Mouse (Mus musculus) left cerebral cortex, postnatal 10 days (tissue): ENCODE data around the gene A630095N17Rik. TPM values are rescaled to one million over a fixed set of nuclear protein-coding genes. Genes with fewer than 3 reads are reported as not detected.

Source experiments
- DNase-seq, 2 experiments: peaks; one replicate each; pipeline ENCODE4 v3.0.0; 2021 to 2022; ENCODE audit warnings: low spot score in 2 of 2, mixed read lengths in 1 of 2; ENCODE audit errors: extremely low spot score in 1 of 2
- intact Hi-C: fragments of 180-260 bp; cut with DNase I; formaldehyde crosslinking; loops from one replicate; pipeline ENCODE4 v1.15.1; 2025
- microRNA-seq: library from miRNA; unstranded; fragments of <30 nt; microRNA quantifications from one replicate; pipeline ENCODE4 v1.2.0, GENCODE M21; 2022
- total RNA-seq, 2 experiments: library from RNA; stranded (reverse); gene quantifications; 2 replicates each; pipeline ENCODE4 v1.2.3; 2021

Gene A630095N17Rik
- total RNA-seq, 2 experiments from 2014 or later = not detected

DNA sequence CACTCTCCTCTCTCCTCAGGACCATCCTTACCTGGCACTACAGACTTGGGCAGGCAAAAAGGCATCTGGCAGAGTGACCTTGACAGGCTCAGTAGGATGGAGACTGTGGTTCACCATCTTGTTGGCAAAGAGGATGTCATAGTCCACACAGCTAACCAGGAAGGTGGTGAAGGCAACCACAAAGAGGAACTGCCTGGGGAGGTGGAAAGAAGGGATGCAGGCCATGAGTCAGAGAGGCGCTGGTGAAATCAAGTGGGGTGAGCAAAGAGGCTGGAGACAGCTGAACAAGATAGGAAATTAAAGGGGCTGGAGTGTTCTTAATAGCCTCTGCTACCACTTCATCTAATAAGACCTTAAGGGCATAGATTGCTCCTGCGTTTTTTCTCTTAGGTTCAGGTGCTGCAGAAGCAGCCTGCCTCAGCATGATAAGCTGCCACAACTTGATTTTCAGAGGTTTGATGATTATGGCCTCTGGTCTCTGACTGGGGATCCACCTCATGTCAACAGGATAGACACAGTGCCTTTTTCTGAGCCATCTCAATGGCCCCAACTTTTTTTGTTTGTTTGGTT lies 43.9 kb downstream of the A630095N17Rik start:
- intact Hi-C loops = no loop called here

DNA sequence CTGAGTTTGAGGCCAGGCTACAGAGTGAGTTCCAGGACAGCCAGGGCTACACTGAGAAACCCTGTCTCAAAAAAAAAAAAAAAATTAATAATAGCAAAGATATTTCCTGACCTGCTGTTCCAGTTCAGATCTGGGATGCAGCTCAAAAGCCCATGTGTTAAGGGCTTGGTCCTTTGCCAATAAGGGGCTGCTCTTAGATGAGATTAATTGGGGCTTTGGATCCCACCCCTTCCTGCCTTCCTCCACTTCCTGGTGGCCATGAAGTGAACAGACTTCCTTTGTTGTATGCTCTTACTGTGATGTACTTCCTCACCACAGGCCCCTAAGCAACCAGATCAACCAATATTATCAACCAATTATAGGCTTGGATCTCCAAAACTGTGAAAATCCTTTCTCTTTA lies 44.8 kb downstream of the A630095N17Rik start:
- intact Hi-C loops = no loop called here
- DNase-seq = no peak

More for the DNA sequence above, 43.9 kb downstream of the A630095N17Rik start:
- DNase-seq = no peak

DNA sequence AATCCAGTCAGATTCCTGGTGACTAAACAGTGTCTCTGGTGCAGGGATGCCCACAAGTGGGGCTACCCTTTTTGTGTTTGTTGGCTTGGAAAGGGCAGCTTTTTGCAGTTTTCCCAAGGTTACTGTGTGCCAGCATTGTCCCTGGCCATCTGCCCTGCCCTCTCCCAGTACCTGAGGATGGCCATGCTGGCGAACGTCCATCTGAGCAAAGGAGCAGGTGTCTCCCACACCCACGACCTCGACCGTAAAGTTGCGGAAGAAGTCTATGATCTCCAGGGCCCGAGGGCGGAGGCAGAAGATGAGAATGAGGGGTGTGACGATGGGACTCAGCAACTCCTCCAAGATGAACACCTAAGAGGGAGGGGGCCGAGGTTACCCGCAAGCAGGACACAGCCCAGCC lies 46.4 kb downstream of the A630095N17Rik start:
- peak in 1 of 2 experiments; percentile 50 for DNase-seq
- intact Hi-C loops = no loop called here

DNA sequence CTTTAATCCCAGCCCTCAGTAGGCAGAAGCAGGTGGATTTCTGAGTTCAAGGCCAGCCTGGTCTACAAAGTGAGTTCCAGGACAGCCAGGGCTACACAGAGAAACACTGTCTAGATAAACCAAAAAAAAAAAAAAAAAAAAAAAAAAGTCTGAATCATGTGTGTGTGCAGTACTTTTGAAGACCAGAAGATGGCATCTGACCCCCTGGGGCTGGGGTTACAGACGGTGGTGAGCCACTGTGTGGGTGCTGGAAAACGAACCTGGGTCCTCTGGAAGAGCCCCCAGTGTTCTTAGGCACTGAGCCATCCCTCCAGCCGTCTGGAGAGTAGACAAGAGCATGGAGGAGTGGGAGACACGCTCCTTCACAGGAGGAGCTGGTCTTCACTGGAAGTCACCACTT lies 49.7 kb downstream of the A630095N17Rik start:
- intact Hi-C loops = no loop called here
- DNase-seq = peak in 1 of 2 experiments; percentile 40

DNA sequence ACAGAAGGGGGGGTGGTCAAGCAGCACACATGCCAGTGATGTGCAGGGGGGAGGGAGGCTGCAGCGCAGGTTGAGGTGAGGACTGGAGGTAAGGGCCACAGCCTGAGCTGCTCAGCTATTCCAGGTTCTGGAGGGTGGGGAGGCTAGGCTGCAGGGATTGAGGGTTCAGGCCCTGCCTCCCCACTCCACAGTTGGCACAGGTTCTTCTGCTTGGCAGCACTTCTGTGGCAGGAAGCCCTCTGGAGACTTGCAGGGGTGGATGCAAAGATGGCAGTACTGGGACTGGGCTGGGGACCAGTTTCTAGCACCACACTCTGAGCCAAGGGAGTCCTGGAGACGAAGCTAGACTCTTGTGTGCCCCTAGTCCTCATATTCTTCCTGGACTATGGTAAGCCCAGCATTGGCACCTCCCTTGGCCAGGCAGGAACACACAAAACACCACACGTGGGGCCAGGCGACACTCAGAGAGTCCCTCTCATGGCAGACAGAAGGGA lies 50.5 kb downstream of the A630095N17Rik start:
- no peak for DNase-seq
- intact Hi-C loops = no loop called here

DNA sequence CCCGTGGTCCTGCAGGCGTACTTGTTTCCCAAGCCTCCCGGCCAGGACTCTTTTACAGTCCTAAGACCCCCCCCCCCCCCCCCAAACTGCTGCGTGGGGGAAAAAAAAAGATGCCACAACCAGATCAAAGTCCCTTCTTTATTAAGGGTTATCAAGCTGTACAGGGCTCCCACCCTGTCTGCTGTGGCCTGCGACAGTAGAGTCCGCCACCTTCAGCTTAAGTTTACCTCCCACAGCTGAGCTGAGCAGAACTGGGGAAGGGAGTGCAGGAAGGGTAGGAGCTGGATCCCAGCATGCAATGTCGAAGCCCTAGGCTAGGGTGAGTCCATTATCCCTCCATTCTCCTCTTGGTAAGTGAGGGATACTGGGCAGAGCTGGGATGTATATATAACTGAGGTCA lies 51.2 kb downstream of the A630095N17Rik start:
- DNase-seq = no peak

DNA sequence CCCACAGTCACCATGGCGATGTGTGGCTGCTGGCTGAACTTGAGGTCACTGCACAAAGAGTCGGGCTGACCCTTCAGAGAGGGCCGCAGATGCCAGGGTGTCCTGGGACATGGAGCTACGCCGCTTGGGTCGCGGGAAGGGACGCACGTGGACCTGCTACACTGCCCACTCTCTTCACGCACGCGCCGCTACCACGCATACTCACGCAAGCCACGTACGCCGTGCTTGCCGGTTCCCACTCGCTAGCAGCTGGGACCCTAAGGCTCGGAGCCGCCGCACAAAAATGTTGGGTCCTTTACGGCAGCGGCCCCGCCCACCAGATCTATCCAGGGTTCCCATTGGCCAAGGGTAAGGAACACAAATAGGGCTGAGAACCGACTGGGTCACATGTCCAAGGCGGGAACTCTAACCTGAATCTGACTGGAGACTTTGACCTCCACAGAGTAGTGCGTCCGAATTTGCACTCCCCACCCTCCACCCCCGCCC lies 51.8 kb downstream of the A630095N17Rik start, which contains the start of gene Abcb6:
Gene Abcb6, minus strand, starts transcription at position 288 of the 486 bp plus-strand sequence.
- intact Hi-C loops = no loop called here

More for the DNA sequence above, 51.2 kb downstream of the A630095N17Rik start:
- intact Hi-C loops = no loop called here

DNA sequence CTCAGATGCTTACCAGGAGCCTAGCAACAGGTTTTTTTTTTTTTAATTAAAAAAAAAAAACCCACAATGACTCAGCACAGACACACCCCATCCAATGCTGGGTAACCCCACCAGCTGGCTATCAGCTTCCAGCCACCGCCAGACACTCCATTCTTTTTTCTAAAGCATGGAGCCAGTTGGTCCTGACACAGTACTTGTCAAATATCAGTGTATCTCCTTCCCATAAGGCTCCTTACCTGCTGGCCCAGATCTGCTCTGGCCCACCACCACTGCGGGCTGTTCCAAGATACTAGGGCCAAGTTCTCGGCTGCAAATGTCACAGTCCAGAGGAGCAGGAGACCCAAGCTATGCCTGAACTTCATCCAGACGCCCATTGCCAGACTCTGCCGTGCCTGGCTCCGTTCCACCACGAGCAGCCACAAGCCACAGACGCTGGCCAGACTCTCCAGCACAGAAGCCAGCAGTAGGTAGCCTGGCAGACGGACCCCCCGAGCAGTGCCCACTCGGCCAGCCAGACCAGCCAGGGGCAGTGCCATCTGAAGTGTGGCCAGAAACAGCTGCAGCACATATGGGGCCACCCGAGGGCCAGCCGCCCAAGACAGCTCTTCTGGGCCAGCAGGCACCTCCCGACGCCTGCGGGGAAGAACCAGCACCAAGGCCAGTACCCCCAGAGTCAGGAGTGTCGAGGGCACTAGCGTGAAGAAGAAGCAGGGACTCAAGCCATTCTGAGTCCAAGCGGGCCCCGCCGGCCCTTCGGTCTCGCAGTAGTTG lies 52.4 kb downstream of the A630095N17Rik start:
- intact Hi-C loops = no loop called here
- peak; percentile 54 to 65 for DNase-seq

More for the DNA sequence above, 51.8 kb downstream of the A630095N17Rik start, which contains the start of gene Abcb6:
- peak; percentile 95 for DNase-seq

Small RNA genes lying within 50 kb of the gene (microRNA-seq; reads per million reads assigned to microRNA genes)
- not detected for gene Gm27943

Other genes starting within 250 kb of the A630095N17Rik start
- 1 to 10 TPM; 1.9 to 2.7 TPM for gene Nhej1, start 106.9 kb downstream of the A630095N17Rik start, total RNA-seq
- gene Slc23a3, start 98.2 kb downstream of the A630095N17Rik start, total RNA-seq = under 1 TPM in 1 of 2 experiments, not detected in 1; 0.21 TPM
- gene Cnppd1, start 89.4 kb downstream of the A630095N17Rik start, total RNA-seq = 10 to 100 TPM; 31.7 to 33.4 TPM
- gene Retreg2, start 89.3 kb downstream of the A630095N17Rik start, total RNA-seq = 100 to 1,000 TPM; 151 to 153 TPM
- 10 to 100 TPM; 20.2 to 21.3 TPM for gene Zfand2b, start 63.5 kb downstream of the A630095N17Rik start, total RNA-seq
- 10 to 100 TPM; 45.6 to 47.0 TPM for gene Abcb6, start 51.7 kb downstream of the A630095N17Rik start, total RNA-seq
- 10 to 100 TPM; 18.2 to 19.3 TPM for gene Ankzf1, start 40.0 kb downstream of the A630095N17Rik start, total RNA-seq
- 100 to 1,000 TPM; 111 to 119 TPM for gene Atg9a, start 39.9 kb downstream of the A630095N17Rik start, total RNA-seq
- gene Glb1l, start 21.3 kb downstream of the A630095N17Rik start, total RNA-seq = 10 to 100 TPM; 18.3 to 22.1 TPM
- 10 to 100 TPM; 94.4 to 95.0 TPM for gene Stk16, start 21.3 kb downstream of the A630095N17Rik start, total RNA-seq
- 100 to 1,000 TPM; 456 to 464 TPM for gene Tuba4a, start 12.2 kb downstream of the A630095N17Rik start, total RNA-seq
- gene Dnajb2, start 4.3 kb upstream of the A630095N17Rik start, total RNA-seq = 10 to 100 TPM; 64.1 to 69.0 TPM
- 100 to 1,000 TPM; 257 to 262 TPM for gene Ptprn, start 32.4 kb upstream of the A630095N17Rik start, total RNA-seq
- 10 to 100 TPM; 72.5 to 81.7 TPM for gene Resp18, start 46.3 kb upstream of the A630095N17Rik start, total RNA-seq
- gene Dnpep, start 85.9 kb upstream of the A630095N17Rik start, total RNA-seq = 10 to 100 TPM; 60.6 to 67.1 TPM
- 1 to 10 TPM; 1.5 TPM for gene Des, start 128.2 kb upstream of the A630095N17Rik start, total RNA-seq
- 100 to 1,000 TPM; 182 to 186 TPM for gene Speg, start 143.2 kb upstream of the A630095N17Rik start, total RNA-seq
- gene Gmppa, start 203.8 kb upstream of the A630095N17Rik start, total RNA-seq = 10 to 100 TPM; 51.9 to 53.7 TPM
- gene Asic4, start 218.3 kb upstream of the A630095N17Rik start, total RNA-seq = 10 to 100 TPM; 17.2 to 22.0 TPM
- 10 to 100 TPM; 79.8 to 80.6 TPM for gene Chpf, start 247.2 kb upstream of the A630095N17Rik start, total RNA-seq
- 10 to 100 TPM; 58.2 to 59.3 TPM for gene Tmem198, start 247.4 kb upstream of the A630095N17Rik start, total RNA-seq